Mouse (Mus musculus) lung, adult 2 months (tissue): Measurements from ENCODE around the gene Rps6kb1.

Experiments
- CTCF ChIP-seq: fragments of 200-500 bp; IDR thresholded peaks from 2 replicates; pipeline ENCODE4 v1.5.1; 2011; ENCODE audit warnings: mild to moderate bottlenecking, low read length, control low read depth; ENCODE audit not compliant: insufficient read depth
- POLR2A ChIP-seq: fragments of 200-500 bp; IDR thresholded peaks from 2 replicates; pipeline ENCODE4 v1.6.1; 2011; ENCODE audit warnings: low read depth, mild to moderate bottlenecking, control low read depth, low read length, borderline replicate concordance; ENCODE audit errors: extremely low read depth

DNA sequence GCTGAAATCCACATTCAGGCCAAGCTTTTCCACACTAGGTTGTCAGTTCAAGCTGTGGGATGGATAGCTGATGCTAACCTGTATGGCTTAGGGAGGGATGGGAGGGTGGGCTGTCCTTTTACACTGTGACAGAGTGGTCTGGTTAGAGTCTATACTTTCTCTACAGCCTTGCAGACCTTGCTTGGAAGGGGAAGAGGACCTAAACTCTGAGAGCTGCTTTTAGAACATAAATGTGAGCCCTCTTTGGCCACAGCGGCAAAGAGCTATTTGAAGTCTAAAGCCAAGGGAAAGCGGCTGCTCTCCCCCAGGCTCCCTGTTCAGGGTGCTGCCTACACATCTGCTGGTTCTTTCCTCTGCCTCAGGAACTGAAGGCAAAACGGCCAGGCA lies 41.0 kb upstream of the Rps6kb1 start:
- no peak for TF ChIP-seq CTCF
- TF ChIP-seq POLR2A, result peak; percentile 38; the same call in 1 of the 2 replicates
